Mouse (Mus musculus) CH12.LX (cell line): ENCODE data around the gene Adamts16.

Experiments
- CTCF ChIP-seq, 2 experiments: IDR thresholded peaks in 1 of 2; conservative IDR thresholded peaks in 1 of 2; 2 replicates each; pipeline ENCODE4 v1.5.1; 2011 to 2012; ENCODE audit warnings: low read depth in 2 of 2, low read length in 2 of 2, improper control_type of control experiment in 1 of 2, inconsistent platforms in 1 of 2, mild to moderate bottlenecking in 1 of 2, moderate library complexity in 1 of 2
- ELF1 ChIP-seq: IDR thresholded peaks from 2 replicates; pipeline ENCODE4 v1.6.1; 2014; ENCODE audit warnings: low read depth, mild to moderate bottlenecking, inconsistent platforms, low read length, improper control_type of control experiment
- GABPA ChIP-seq: IDR thresholded peaks from 2 replicates; pipeline ENCODE4 v1.6.1; 2012; ENCODE audit warnings: low read depth, low read length, improper control_type of control experiment, inconsistent platforms; ENCODE audit not compliant: insufficient replicate concordance
- JUND ChIP-seq: conservative IDR thresholded peaks from 2 replicates; pipeline ENCODE4 v1.6.1; 2011; ENCODE audit warnings: low read depth, low read length, improper control_type of control experiment
- MAFK ChIP-seq: IDR thresholded peaks from 2 replicates; pipeline ENCODE4 v1.6.1; 2011; ENCODE audit warnings: low read length, improper control_type of control experiment; ENCODE audit not compliant: insufficient replicate concordance
- MEF2A ChIP-seq: IDR thresholded peaks from 2 replicates; pipeline ENCODE4 v1.6.1; 2014; ENCODE audit warnings: low read depth, mild to moderate bottlenecking, inconsistent platforms, low read length, improper control_type of control experiment, borderline replicate concordance
- POLR2A ChIP-seq: IDR thresholded peaks from 2 replicates; pipeline ENCODE4 v1.6.1; 2011; ENCODE audit warnings: low read depth, mild to moderate bottlenecking, improper control_type of control experiment, low read length
- RCOR1 ChIP-seq: conservative IDR thresholded peaks from 2 replicates; pipeline ENCODE4 v1.6.1; 2012; ENCODE audit warnings: low read depth, mild to moderate bottlenecking, inconsistent platforms, low read length, improper control_type of control experiment
- TCF12 ChIP-seq: IDR thresholded peaks from 2 replicates; pipeline ENCODE4 v1.6.1; 2014; ENCODE audit warnings: low read depth, mild to moderate bottlenecking, inconsistent platforms, low read length, improper control_type of control experiment
- USF2 ChIP-seq: conservative IDR thresholded peaks from 2 replicates; pipeline ENCODE4 v1.6.1; 2011; ENCODE audit warnings: low read depth, low read length, improper control_type of control experiment
- ZKSCAN1 ChIP-seq: IDR thresholded peaks from 2 replicates; pipeline ENCODE4 v1.6.1; 2012; ENCODE audit warnings: low read depth, inconsistent platforms, low read length, improper control_type of control experiment, borderline replicate concordance

- TF ChIP-seq TCF12: no peak
- TF ChIP-seq POLR2A: no peak
- TF ChIP-seq CTCF (conservative IDR thresholded peaks at IDR 0.05 in 1 of 2, IDR thresholded peaks at IDR 0.05 in 1 of 2; ENCODE audit: low read depth in 2 of 2, low read length in 2 of 2): no peak
- no peak for TF ChIP-seq ZKSCAN1
- no peak for TF ChIP-seq RCOR1
- no peak for TF ChIP-seq GABPA
- no peak for TF ChIP-seq MAFK
- TF ChIP-seq USF2: no peak
- no peak for TF ChIP-seq JUND
- TF ChIP-seq ELF1: no peak
- no peak for TF ChIP-seq MEF2A
Measured at GRCm38 (mm10) chr13:70713331-70713730, 128.3 kb downstream of the Adamts16 start.
